Mouse (Mus musculus) stomach, postnatal 0 days (tissue): ENCODE results near the gene Serac1. TPM values are rescaled to one million over a fixed set of nuclear protein-coding genes. Genes with fewer than 3 reads are reported as not detected.

Experiments used
- ATAC-seq: fragments of 200-750 bp; cut with Nextera tagmentation; 2 replicates; pipeline ENCODE4 v1.8.0; 2017; ENCODE audit not compliant: low FRiP score, low TSS enrichment
- DNase-seq: peaks from one replicate; pipeline ENCODE4 v3.0.0-alpha.2; 2016; ENCODE audit warnings: low spot score
- H3K27ac ChIP-seq: fragments of 300-500 bp; sonication (generic); replicated peaks from 2 replicates; pipeline ENCODE4 v1.5.1; 2014; ENCODE audit warnings: mild to moderate bottlenecking, control low read depth
- H3K27me3 ChIP-seq: fragments of 300-500 bp; sonication (generic); 2 replicates; pipeline ENCODE4 v1.6.1; 2014; ENCODE audit warnings: low read length; ENCODE audit not compliant: control insufficient read depth, insufficient read depth
- H3K36me3 ChIP-seq: fragments of 300-500 bp; sonication (generic); 2 replicates; pipeline ENCODE4 v1.6.1; 2014; ENCODE audit warnings: low read length, mixed read lengths; ENCODE audit not compliant: control insufficient read depth, insufficient read depth
- H3K4me1 ChIP-seq: fragments of 300-500 bp; sonication (generic); replicated peaks from 2 replicates; pipeline ENCODE4 v1.6.1; 2014; ENCODE audit warnings: antibody characterized with exemption; ENCODE audit not compliant: control insufficient read depth, insufficient read depth
- H3K4me2 ChIP-seq: fragments of 300-500 bp; sonication (generic); replicated peaks from 2 replicates; pipeline ENCODE4 v1.6.1; 2014; ENCODE audit warnings: low read depth, mild to moderate bottlenecking, control low read depth, moderate library complexity
- H3K4me3 ChIP-seq: fragments of 300-500 bp; sonication (generic); 2 replicates; pipeline ENCODE4 v1.5.1; 2014; ENCODE audit warnings: low read depth, low read length, control low read depth
- H3K9ac ChIP-seq: fragments of 300-500 bp; sonication (generic); 2 replicates; pipeline ENCODE4 v1.6.1; 2014; ENCODE audit warnings: mild to moderate bottlenecking, low read length, control low read depth, mixed read lengths
- H3K9me3 ChIP-seq: fragments of 300-500 bp; sonication (generic); 2 replicates; pipeline ENCODE4 v1.6.1; 2016; ENCODE audit warnings: low read length; ENCODE audit not compliant: control insufficient read depth
- CTCF ChIP-seq: IDR thresholded peaks from 2 replicates; pipeline ENCODE4 v1.5.1; 2016; ENCODE audit warnings: antibody characterized with exemption, low read depth, mild to moderate bottlenecking, moderate library complexity
- EP300 ChIP-seq: optimal IDR thresholded peaks from 2 replicates; pipeline ENCODE3; 2016; ENCODE audit warnings: antibody characterized with exemption
- WGBS: fragments of 180-500 bp; shearing (Covaris S2); extraction: QIAGEN DNeasy Blood & Tissue Kit; methylation state at CpG from one replicate; pipeline ENCODE4 v1.1.7; 2014; 5-methylcytosine and 5-hydroxymethylcytosine counted together
- polyA plus RNA-seq: library from polyadenylated mRNA; unstranded; fragments of >200 nt; fragmentation: Nextera tagmentation; extraction: Ambion mirVana; gene quantifications from 2 replicates; pipeline ENCODE4 v1.2.1, GENCODE M21; 2015

Gene Serac1
- polyA plus RNA-seq, 1 experiment from 2014 or later: 1.4 TPM

- Histone ChIP-seq H3K27ac (peak overlapping the region; percentile 83), H3K4me2 (no peak overlapping the region), H3K36me3 (no peaks in the 10 kb centered on the region; the same call in 1 of the 2 replicates), H3K9me3 (no peaks in the 10 kb centered on the region), H3K27me3 (no peaks in the 10 kb centered on the region), H3K4me3 (no peak overlapping the region), H3K4me1 (no peaks in the 10 kb centered on the region), H3K9ac (no peak overlapping the region)
- DNase-seq (no peak), ATAC-seq (no peak)
- TF ChIP-seq CTCF (peak; percentile 50), EP300 (no peak)
- WGBS: 69% methylated on average over 12 of the region's 12 CpGs
Measured at GRCm38 (mm10) chr17:6017268-6017667, 62.3 kb downstream of the Serac1 start.

GRCm38 (mm10) chr17:6016213-6016780 is 63.2 kb downstream of the Serac1 start:
- TF ChIP-seq CTCF (no peak), EP300 (no peak)
- DNase-seq: peak; percentile 80
- WGBS: 46% methylated on average over 7 of the region's 7 CpGs
- Histone ChIP-seq H3K9ac (no peak overlapping the region), H3K4me3 (no peak overlapping the region), H3K36me3 (no peaks in the 10 kb centered on the region; the same call in 1 of the 2 replicates), H3K9me3 (no peaks in the 10 kb centered on the region), H3K4me1 (no peaks in the 10 kb centered on the region), H3K27me3 (no peaks in the 10 kb centered on the region), H3K4me2 (no peak overlapping the region), H3K27ac (peak overlapping the region; percentile 83)
- peak; percentile 94 for ATAC-seq

GRCm38 (mm10) chr17:6014985-6015384 is 64.6 kb downstream of the Serac1 start:
- no peaks in the 10 kb centered on the region for H3K9me3 ChIP-seq
- ATAC-seq (no peak), DNase-seq (no peak)
- no peaks in the 10 kb centered on the region for H3K27me3 ChIP-seq
- H3K27ac ChIP-seq: no peak overlapping the region
- H3K9ac ChIP-seq: no peak overlapping the region
- 90% methylated on average over 4 of the region's 4 CpGs for WGBS
- peaks cover 4% of the 10 kb centered on the region; the same call in 1 of the 2 replicates for H3K36me3 ChIP-seq
- H3K4me3 ChIP-seq: no peak overlapping the region
- H3K4me1 ChIP-seq: no peaks in the 10 kb centered on the region
- H3K4me2 ChIP-seq: no peak overlapping the region
- TF ChIP-seq EP300 (no peak), CTCF (no peak)

- H3K36me3 ChIP-seq: peaks cover 4% of the 10 kb centered on the region; the same call in 1 of the 2 replicates
- no peak for DNase-seq
- no peak overlapping the region for H3K4me2 ChIP-seq
- H3K27ac ChIP-seq: no peak overlapping the region
- no peak for ATAC-seq
- WGBS: 83% methylated on average over 4 of the region's 4 CpGs
- H3K9ac ChIP-seq: no peak overlapping the region
- no peak overlapping the region for H3K4me3 ChIP-seq
- no peaks in the 10 kb centered on the region for H3K27me3 ChIP-seq
- H3K4me1 ChIP-seq: no peaks in the 10 kb centered on the region
- H3K9me3 ChIP-seq: no peaks in the 10 kb centered on the region
- no peak for TF ChIP-seq EP300
Measured at GRCm38 (mm10) chr17:6013079-6013478, 66.5 kb downstream of the Serac1 start.

GRCm38 (mm10) chr17:6009606-6010005 is 69.9 kb downstream of the Serac1 start:
- peaks cover 13% of the 10 kb centered on the region; the same call in 1 of the 2 replicates for H3K4me1 ChIP-seq
- 97% methylated on average over 4 of the region's 4 CpGs for WGBS
- no peak for ATAC-seq
- H3K9ac ChIP-seq: no peak overlapping the region
- no peak overlapping the region for H3K27ac ChIP-seq
- peaks cover 4% of the 10 kb centered on the region; the same call in 1 of the 2 replicates for H3K36me3 ChIP-seq
- no peaks in the 10 kb centered on the region for H3K27me3 ChIP-seq
- no peaks in the 10 kb centered on the region for H3K9me3 ChIP-seq
- H3K4me3 ChIP-seq: no peak overlapping the region
- DNase-seq: no peak
- no peak for TF ChIP-seq CTCF
- TF ChIP-seq EP300: no peak
- H3K4me2 ChIP-seq: no peak overlapping the region

- 65% methylated on average over 11 of the region's 11 CpGs for WGBS
- Histone ChIP-seq H3K9ac (no peak overlapping the region), H3K4me1 (peaks cover 13% of the 10 kb centered on the region; the same call in 1 of the 2 replicates), H3K9me3 (no peaks in the 10 kb centered on the region), H3K36me3 (peaks cover 4% of the 10 kb centered on the region; the same call in 1 of the 2 replicates), H3K27ac (peak overlapping the region; percentile 56), H3K27me3 (no peaks in the 10 kb centered on the region), H3K4me2 (no peak overlapping the region), H3K4me3 (no peak overlapping the region)
- DNase-seq: no peak
- TF ChIP-seq EP300: no peak
- TF ChIP-seq CTCF: no peak
- ATAC-seq: no peak
Measured at GRCm38 (mm10) chr17:6008590-6008989, 71.0 kb downstream of the Serac1 start.
